Mouse (Mus musculus) erythroid progenitor cell, adult 5-6 weeks (primary cell): Measurements from ENCODE around the gene Cyth2. TPM values are rescaled to one million over a fixed set of nuclear protein-coding genes. Genes with fewer than 3 reads are reported as not detected.

ENCODE experiments used
- ATAC-seq: replicated peaks from 2 replicates; pipeline ENCODE4 v1.8.0; 2016; ENCODE audit warnings: moderate number of reproducible peaks, mild to moderate bottlenecking, moderate TSS enrichment, inconsistent platforms; ENCODE audit not compliant: poor library complexity, low FRiP score, severe bottlenecking
- total RNA-seq, 2 experiments: library from RNA; stranded (forward) in 1 of 2; stranded (reverse) in 1 of 2; fragments of 150-400 nt in 1 of 2; fragments of 186-747, 209-891 nt in 1 of 2; gene quantifications; 2 replicates each; pipeline versions ENCODE4 v1.2.3 to v1.2.4; 2015 to 2017; ENCODE audit warnings: low replicate concordance in 2 of 2

The Cyth2 gene
- total RNA-seq (2015; ENCODE audit: low replicate concordance) = 20.5 and 29.8 TPM in 2 replicates
- total RNA-seq (2017; ENCODE audit: low replicate concordance) = 43.8 and 48.9 TPM in 2 replicates

- ATAC-seq = peak; percentile 95
Observed at GRCm38 (mm10) chr7:45813787-45814779, at the start of gene Cyth2. Gene Cyth2 (minus strand): TSS chr7:45814581.

GRCm38 (mm10) chr7:45862804-45863203, 48.4 kb upstream of the Cyth2 start:
- no peak for ATAC-seq

DNA sequence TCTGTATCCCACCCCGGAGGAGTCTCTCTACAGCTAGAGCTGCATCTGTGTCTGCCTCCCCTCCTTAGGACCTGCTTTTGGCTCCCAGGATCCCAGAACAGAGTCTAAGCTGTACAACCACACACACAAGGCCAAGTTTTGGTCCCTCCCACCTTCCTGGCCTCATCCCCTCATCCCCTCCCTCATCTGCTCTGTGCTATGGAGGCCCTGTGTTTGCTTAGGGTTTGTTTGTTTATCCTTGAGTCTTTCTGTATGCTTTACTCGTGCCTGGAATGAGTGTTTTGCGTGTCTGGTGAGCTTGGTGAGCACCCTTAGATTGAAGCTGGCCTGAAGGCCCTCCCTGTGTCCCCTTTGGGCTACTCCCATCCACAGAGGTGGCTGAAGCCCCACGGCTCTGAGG, 44.6 kb upstream of the Cyth2 start:
- ATAC-seq = no peak

GRCm38 (mm10) chr7:45856950-45857901, 42.8 kb upstream of the Cyth2 start:
- ATAC-seq = no peak

DNA sequence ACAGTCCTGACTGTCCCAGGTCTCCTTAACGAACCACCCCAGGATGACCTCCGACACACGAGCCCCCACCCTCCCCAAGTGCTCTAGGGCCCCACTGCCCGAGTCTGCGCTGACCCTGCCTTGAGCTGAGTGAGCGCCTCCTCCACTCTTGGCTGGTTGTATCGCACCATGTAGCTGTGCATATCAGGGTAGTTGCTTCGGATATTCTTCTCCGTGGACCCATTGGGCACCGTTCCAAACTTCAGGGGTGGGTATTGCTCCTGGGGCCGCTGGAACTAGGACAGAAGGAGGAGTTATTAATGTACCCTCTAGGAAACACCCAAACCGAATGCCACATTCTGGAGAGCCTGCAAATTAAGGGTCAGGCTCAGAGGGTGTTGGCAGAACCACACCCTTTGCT, 38.7 kb upstream of the Cyth2 start:
- no peak for ATAC-seq

- ATAC-seq = no peak
Observed at GRCm38 (mm10) chr7:45850661-45851060, 36.3 kb upstream of the Cyth2 start.

- ATAC-seq = no peak
Observed at GRCm38 (mm10) chr7:45848447-45849027, 34.2 kb upstream of the Cyth2 start.

- ATAC-seq = no peak
Observed at GRCm38 (mm10) chr7:45842950-45843744, 28.8 kb upstream of the Cyth2 start.

DNA sequence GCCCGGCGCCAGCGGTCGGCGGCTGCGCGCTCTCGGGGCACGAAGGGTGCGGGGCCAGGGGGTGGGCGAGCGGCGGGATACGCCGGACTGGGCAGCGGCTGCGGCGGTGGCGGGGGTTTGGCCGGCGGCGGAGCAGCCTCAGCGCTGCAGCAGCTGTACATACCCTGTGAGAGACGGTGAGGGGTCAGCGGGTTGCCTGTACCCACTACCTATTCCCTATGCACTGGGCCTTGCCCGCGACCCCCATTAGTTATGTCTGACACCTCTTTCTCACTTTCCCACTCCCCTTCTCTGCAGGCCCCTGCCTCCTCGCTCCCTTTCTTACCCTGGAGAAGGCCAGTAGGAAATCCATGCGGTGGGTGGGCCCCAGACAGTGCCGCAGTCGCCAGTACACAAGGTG, 19.5 kb upstream of the Cyth2 start:
- no peak for ATAC-seq

GRCm38 (mm10) chr7:45833148-45833790, 18.9 kb upstream of the Cyth2 start:
- no peak for ATAC-seq

GRCm38 (mm10) chr7:45832428-45832827, 18.0 kb upstream of the Cyth2 start:
- ATAC-seq = no peak

DNA sequence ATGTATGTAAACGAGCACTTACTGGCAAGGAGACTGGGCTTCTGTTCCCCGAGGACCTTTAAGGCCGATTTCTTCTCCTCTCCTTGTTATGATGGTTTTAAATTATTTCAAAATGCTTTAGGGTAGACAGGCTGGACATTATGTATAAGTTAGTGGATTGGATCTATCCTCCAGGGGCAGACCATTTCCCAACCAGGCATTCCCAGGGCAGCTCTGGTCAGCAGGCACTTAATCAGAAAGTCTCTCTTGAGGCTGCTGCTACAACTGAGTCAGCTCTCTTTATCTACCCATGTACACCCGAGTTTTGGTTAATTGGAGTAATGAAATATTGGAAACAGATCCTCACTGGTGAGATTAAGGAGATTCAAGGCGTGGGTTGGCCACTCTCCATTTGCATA, 16.7 kb upstream of the Cyth2 start:
- ATAC-seq = no peak

GRCm38 (mm10) chr7:45830427-45831127, 16.2 kb upstream of the Cyth2 start, which contains the start of gene Grwd1:
Gene Grwd1 (minus strand): TSS chr7:45830944.
- peak; percentile 52 for ATAC-seq

GRCm38 (mm10) chr7:45826631-45827030, 12.2 kb upstream of the Cyth2 start:
- no peak for ATAC-seq

DNA sequence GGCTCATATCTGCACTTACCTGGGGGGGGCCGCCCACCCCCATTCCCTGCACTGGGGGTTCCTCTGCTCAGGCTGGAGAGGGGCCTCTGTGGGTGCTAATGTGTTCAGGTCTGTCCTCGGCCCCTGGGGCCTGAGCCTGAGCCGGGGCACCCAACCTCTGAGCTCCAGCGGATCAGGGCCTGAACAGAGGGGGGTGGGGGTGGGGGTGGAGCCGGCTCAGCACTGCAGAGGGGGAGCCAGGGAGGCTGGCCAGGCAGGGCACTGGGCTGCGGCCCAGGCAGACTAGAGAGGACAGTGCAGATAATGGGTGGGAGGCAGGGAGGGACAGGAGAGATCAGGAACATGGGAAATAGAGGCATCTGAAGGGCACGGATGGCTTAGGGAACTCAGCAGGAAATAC, 10.2 kb upstream of the Cyth2 start, which contains the start of gene Kcnj14:
Gene Kcnj14 (minus strand): TSS at position 185 of the 400 bp plus-strand sequence.
- ATAC-seq = no peak

DNA sequence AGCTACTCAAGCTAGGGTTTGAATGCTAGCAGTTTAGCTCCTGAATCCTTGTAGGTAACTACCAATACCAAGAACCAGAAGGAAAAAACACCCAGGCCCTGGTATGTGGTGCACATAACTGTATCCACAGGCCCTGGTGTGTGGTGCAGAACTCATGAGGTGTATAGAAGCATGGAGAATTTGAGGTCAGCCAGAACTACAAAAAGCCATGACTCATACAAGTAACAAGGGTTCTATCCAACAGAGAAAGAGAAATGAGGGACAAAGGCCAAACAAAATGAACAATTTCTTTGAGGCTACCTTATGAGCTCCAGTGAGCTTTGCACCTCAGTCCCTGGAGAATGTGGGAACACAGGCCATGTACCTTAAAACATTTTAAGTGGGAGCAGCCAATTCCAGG, 6.5 kb upstream of the Cyth2 start:
- no peak for ATAC-seq

DNA sequence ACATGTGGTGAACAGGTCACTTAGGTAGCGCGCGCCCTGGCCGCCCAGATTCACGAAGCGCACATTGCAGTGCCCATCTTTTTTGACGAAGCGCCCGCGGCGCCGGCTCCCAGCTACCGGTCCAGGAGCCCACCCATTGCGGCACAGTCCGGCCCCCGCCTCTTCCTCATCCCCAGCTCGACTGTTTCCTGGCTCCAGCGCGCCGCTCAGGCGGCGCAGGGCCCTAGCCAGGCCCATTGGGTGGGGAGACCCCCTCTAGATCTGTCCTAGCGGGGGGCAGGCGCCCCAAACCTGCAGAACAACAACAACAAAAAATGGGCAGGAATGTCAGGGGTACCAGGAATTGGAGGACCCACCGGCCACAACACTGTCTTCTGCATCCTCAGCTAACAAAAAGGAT, 5.5 kb upstream of the Cyth2 start:
- ATAC-seq = no peak

- no peak for ATAC-seq
Observed at GRCm38 (mm10) chr7:45815984-45816351, 1.6 kb upstream of the Cyth2 start.
